Mouse (Mus musculus) cerebral cortex, adult 2 months (tissue): ENCODE measurements around the gene Capzb.

Experiments
- WGBS: fragments of 180-500 bp; shearing (Covaris S2); methylation state at CpG from one replicate; pipeline ENCODE4 v1.1.7; 2018; 5-methylcytosine and 5-hydroxymethylcytosine counted together

Capzb gene

DNA sequence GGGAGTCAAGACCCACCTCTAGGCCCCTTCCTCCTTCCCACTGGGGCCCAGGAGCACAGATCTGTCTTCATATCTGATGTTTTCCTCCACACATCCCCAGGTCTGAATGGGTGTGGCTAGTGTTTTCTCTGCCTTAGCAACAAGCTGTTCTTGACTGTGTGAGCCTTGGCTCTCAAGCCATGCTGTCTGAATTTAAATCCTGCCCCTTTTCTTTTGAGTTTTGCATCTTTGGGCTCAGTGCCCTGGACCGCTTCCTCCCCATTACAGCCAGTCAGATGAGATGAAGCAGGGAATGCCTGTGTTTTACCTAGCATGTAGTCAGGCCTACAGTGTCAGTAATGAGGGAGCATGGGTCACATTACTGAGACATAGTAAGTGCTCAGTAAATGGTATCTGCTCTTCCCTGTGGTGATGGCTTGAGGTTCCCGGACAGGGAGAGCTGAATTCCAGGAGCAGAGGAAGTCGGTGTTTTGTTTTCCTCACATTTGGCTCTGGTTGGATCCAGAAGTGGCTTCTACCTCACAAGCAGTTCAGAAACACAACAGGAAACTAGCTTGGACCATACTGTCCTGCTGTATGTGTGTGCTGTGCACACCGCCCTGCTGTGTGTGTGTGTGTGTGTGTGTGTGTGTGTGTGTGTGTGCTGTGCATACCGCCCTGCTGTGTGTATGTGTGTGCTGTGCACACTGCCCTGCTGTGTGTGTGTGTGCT is 16.6 kb downstream of the Capzb start:
- 41% methylated on average over 5 of the region's 5 CpGs for WGBS

DNA sequence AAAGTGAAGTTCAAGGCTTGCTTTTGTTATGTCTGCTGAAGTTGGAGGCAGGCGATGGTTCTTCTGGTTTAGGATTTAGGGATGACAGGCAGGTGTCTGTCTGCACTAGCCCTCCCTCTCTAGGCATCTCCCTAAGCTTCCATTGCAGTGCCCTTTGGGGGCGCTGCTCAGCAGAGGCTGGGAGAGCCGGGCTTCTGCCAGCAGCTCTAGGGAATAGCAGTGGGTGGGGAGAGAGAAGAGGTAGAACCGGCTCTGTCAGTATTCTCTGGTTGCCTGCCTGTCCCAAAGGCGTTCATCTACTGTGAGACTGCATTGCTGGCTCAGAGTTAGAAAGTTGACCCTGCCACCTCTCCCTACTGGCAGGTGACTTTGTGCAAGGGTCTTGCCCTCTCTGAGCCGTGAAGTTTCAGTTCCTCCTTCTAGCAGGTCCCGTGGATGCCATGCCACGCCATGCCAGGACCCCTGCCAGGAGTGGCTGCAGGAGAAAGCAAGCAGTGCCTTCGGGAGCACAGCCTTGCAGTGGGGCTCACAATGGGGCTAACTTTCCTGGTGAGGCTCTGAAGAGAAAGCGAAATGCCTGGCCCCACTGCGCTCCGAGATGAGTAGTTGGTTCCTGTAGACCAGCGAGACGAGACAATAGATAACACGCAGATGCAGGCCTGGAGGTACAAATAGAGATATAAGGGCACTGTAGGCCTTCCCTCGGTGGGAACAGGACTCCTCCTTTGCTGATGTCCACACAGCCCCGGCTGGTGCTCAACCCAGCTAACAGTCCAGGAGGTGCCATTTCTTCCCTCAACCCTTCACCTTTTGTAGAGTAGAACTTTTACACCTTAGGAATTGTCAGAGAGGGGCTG is 19.5 kb downstream of the Capzb start:
- WGBS, result 56% methylated on average over 17 of the region's 17 CpGs

DNA sequence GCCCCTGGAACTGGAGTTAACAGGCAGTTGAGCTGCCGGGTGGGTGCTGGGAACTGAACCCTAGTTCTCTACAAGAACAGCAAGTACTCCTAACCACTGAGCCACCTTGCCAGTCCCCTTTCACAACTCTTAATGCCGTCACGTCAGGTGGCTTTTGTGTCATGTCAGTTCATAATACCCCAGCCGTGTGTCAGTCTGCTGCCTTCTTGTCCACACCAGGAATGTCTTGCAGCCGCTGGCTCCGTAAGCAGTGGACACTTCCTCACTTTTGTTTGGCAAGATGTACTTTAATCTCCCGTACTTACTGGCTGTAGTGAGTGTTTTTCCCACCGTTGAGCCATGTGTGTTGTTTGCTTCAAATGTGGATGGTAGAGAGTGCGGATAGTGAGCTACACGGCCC is 20.4 kb downstream of the Capzb start:
- 70% methylated on average over 10 of the region's 10 CpGs for WGBS

DNA sequence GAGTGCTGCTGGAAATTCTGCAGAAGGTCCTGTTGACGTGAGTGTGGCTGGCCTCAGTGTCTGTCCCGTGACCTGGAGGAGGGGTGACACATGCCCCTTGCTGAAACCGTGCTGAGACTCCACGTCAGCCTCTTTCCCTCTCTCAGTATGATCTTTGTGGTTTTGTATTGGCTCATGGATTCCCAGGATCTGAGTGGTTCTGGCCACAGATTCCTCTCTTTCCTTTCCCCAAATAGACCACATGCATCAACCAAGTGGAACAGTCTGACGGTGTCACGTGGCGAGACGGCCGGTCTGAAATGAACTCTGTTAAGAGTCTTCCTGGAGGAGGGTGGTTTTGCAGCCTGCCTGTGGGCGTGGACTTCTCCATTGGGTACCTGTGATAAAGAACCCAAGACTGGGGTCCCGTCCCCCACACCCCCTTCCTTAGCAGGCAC is 21.3 kb downstream of the Capzb start:
- WGBS, result 29% methylated on average over 11 of the region's 11 CpGs

GRCm38 (mm10) chr4:139216566-139216965 is 23.9 kb downstream of the Capzb start:
- 41% methylated on average over 9 of the region's 9 CpGs for WGBS

DNA sequence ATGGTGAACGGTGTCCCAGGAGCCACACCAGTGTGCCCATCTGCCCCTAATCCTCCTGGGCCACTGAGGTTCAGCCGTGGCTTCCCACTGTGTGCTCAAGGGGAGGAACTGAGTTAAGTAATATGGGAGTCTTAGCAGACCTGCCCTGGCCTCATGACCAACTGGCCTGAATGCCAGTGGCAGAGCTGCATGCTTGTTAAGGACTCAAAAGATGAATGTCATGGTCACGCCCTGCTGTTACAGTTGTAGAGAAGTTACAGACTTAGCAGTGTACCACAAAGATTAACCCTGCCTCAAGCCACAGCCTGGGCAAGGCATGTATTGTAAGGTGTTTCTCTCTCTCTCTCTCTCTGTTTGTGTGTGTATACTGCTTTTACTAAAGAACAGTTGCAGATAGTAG is 25.8 kb downstream of the Capzb start:
- 92% methylated on average over 3 of the region's 3 CpGs for WGBS

DNA sequence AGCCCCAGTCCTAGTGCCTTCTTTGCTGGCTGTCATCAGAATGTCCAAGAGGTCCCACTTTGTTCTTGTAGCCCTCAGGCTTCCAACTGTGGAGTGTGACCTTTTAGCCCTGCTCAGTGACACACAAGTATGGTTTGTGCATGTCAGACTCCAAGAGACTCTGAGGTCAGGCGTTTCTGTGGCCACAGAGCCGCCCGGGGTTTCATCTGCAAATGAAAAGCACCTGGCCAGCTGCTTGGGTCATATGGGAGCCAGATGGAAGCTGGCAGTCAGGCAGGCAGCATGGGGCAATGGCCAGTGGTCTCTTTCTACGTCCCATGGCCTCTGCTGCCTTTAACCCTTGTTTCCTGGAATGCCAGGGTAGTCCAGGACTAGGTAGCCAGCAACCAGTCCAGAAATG is 27.0 kb downstream of the Capzb start:
- WGBS, result 89% methylated on average over 4 of the region's 4 CpGs

GRCm38 (mm10) chr4:139220978-139221377 is 28.3 kb downstream of the Capzb start:
- 91% methylated on average over 4 of the region's 4 CpGs for WGBS

GRCm38 (mm10) chr4:139221837-139222236 is 29.1 kb downstream of the Capzb start:
- WGBS, result 67% methylated on average over 4 of the region's 4 CpGs

DNA sequence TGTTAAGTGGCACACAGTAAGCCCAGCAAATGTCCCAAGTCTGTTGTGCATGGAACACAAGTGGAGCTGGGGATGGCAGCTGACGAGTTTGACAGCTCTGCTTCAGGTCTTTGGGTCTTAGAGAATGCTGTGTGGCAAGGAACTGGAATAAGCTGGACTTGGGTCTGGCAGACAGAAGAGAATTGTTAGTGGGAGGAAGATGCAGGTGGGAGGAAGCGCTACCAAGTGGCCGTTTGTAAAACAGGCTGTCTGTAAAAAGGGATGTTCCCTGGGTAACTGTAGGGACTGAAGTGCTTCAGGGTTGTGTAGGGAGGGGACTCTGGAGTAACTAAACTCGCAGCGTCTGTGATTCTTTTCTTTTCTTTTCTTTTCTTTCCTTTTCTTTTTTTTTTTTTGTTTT is 32.4 kb downstream of the Capzb start:
- WGBS, result 31% methylated on average over 5 of the region's 5 CpGs

GRCm38 (mm10) chr4:139225944-139226343 is 33.2 kb downstream of the Capzb start:
- 92% methylated on average over 4 of the region's 4 CpGs for WGBS

DNA sequence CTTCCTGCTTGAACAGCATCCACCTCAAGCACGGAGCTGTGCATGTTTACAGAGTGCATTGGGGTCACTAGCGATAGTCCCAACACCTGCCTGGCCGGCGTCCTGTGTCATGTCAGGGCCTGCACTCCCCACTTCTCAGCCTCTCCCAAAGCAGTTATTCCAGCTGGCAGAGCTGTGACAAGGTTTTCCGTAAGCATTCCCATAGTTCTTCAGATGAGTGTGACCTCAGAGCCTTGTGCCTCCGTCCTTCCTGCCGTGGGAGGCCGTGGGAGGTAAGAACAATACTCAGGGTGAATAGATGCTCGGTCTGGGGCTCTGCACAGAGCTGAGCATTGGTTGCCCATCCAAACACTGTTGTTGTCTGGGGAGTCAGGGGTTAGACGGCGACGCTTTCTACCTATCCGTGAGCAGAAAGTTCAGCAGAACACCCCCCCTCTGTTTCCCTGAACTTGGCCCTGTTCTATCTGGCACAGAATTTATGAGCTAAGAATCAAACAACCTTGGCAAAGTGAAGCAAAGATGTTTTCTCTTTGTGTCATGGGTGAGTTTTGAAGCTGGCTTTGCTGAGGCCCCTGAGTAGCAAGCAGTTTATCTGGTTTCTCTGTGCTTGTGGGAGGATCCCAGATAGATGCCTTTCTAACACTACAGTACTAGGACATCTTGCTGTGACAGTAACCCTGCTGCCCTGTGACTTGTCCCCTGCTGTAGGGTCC is 34.0 kb downstream of the Capzb start:
- 65% methylated on average over 13 of the region's 13 CpGs for WGBS

- WGBS, result 70% methylated on average over 7 of the region's 7 CpGs
Measured at GRCm38 (mm10) chr4:139227923-139228322, 35.2 kb downstream of the Capzb start.

GRCm38 (mm10) chr4:139229271-139229670 is 36.6 kb downstream of the Capzb start:
- WGBS, result 86% methylated on average over 5 of the region's 5 CpGs

DNA sequence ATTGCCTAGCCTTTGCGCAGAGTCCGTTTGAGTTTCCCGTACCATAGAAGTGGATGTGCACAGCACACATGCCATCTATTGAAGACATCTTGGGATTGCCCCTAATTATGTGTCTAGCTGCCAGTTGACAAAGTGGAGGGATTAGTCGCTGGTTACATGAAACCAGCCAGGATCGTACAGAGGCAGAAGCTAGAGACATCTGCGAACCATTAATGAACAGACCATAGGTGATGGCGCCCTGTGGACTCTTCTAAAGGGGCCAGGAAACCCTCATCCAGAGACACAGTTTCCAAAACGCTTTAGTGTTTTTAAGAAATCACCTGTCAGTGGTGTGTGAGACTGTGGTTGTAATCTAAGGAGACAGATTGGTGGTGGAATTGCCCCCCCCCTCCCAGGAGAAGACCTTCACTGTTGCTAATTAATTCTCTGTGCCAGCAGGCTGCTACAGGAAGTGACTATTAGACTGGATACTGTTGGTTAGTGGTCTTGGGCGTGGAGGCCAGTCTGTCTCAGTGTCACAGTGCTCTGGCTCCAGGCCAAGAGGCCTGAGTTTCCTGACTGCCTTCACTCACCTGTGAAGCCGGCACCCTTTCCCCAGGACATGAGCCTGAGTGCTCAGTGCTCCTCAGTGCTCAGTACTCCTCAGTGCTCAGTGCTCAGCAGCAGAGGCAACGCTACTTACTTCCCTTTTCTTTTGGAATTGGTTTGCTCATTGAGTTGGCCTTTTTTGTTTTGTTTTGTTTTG is 37.8 kb downstream of the Capzb start:
- 75% methylated on average over 11 of the region's 11 CpGs for WGBS

GRCm38 (mm10) chr4:139231163-139231562 is 38.5 kb downstream of the Capzb start:
- 64% methylated on average over 8 of the region's 8 CpGs for WGBS

DNA sequence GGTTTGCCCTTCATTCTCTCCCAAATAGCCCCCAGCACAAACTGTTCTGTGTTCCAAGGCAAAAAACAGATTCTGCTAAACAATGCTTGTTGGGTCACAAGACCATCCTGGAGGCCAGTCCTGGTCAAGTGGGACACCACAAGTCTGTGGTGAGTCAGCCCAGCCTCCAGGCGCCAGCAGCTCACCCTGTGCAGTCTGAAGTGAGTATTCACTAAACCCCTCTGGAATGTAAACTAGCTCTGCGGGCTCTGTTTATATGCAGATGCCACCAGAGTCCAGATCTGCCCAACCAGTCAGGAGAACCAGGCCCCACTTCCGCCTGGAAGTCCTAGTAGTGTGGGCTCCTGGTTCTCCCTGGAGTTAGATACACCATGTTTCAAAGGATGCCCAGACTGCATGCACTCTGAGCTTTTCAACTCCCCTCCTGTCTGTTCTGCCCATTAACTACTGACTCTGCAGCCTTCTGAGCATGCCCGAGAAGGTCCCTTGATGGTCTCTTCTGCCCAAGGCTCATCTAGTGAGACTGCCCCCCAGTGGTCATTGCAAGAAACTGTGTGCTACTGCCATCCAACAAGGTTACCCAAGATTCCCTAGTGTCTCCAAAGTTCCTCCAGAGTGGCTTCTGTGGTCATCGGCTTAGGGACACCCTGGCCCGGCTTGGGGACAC is 39.9 kb downstream of the Capzb start:
- WGBS, result 49% methylated on average over 6 of the region's 6 CpGs

DNA sequence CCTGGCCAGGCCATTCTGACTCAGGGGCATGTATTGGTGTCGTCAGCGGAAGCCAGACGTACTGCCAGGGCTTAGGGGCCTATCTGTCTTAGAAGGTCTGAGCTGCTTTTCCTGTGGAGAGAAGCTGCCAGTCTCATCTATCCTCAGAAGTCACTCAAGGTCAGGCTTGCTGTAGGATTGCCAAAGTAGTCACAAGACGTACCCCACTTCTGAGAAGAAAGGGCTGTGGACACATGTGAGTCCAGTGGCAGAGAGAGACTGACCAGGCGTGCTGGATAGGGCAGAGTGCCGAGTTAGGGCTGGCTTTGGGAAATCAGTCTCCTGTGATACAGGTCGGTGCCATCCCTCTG is 40.4 kb downstream of the Capzb start:
- WGBS, result 74% methylated on average over 7 of the region's 7 CpGs

GRCm38 (mm10) chr4:139233755-139234254 is 41.1 kb downstream of the Capzb start:
- 67% methylated on average over 4 of the region's 4 CpGs for WGBS

DNA sequence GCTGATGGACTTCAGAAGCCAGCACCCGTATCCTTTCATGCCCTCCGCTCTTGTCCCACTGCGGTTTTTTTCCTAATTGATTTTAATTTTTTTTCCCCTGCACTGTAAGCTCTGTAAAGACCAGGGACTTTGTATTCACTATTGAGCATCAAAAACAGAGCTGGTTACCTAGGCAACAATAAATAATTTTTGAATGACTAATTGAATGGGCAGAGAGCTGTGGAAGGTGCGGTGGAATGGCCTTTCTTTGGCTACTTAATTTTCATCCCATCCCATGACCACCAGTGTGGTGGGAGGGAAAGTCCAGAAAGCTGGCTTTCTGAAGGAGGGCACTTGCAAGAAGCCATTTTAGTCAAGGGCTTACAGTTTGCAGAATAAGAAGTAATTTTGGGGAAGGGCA is 41.6 kb downstream of the Capzb start:
- WGBS, result 70% methylated on average over 4 of the region's 4 CpGs

DNA sequence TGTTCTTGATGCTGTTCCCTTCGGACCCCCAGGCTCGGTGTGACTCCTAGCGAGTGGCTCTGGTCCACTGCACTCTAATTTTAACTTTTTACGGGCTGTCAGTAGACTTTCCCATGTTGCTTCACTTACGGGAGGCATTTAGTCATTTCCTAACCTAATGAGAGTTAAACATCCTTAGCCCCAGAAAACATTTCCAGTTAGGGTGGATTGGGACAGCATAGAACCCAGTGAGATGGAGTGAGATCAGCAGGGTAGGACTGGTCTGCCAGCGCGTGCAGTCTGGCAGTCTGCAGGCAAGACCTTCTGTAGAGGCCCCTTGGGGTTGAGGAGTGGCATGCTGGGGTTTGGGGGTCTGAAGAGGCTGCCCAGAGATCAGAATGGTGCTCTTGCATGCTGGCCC is 42.9 kb downstream of the Capzb start:
- WGBS, result 90% methylated on average over 7 of the region's 7 CpGs
